Mouse (Mus musculus) C2C12 (cell line): Measurements from ENCODE around the gene Clstn3.

Experiments
- CTCF ChIP-seq: IDR thresholded peaks from one replicate; pipeline ENCODE4 v1.5.1; 2011; ENCODE audit not compliant: control insufficient read depth, insufficient read depth, insufficient read length
- FOSL1 ChIP-seq: IDR thresholded peaks from one replicate; pipeline ENCODE4 v1.8.0; 2011; ENCODE audit warnings: mild to moderate bottlenecking, low read length; ENCODE audit not compliant: poor library complexity, insufficient read depth, severe bottlenecking
- MAX ChIP-seq: IDR thresholded peaks from one replicate; pipeline ENCODE4 v1.6.1; 2011; ENCODE audit warnings: mild to moderate bottlenecking, control low read depth
- MYOD1 ChIP-seq: IDR thresholded peaks from one replicate; pipeline ENCODE4 v1.6.1; 2011; ENCODE audit warnings: low read depth; ENCODE audit not compliant: control insufficient read depth, insufficient read length
- USF1 ChIP-seq: IDR thresholded peaks from one replicate; pipeline ENCODE4 v1.6.1; 2011; ENCODE audit warnings: low read depth, mild to moderate bottlenecking, control low read depth, moderate library complexity

GRCm38 (mm10) chr6:124477922-124478651, 13.5 kb upstream of the Clstn3 start:
- TF ChIP-seq CTCF: no peak
- TF ChIP-seq USF1: peak; percentile 22
- no peak for TF ChIP-seq MYOD1
- TF ChIP-seq MAX: peak; percentile 30
- no peak for TF ChIP-seq FOSL1
